Mouse (Mus musculus): ENCODE data around the gene Prkce.

Prkce gene

DNA sequence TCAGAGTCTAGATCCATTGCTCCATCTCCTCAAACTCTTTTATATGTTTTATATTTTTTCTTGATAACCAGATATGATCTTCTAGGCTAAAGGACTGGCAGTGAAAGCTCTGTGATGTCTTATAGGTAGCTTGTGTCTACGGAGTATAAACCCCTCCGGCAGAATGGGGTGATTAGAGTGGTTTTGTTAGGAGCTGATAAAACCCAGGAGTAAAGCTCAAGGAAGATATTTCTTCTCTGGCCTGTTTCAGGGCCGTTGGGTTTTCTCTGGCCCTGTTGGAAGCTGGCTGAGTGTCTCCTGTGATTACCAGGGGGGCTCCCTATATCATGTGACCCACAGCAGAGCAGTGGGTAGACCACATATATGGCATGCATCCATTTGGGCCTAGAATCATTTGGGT is 319.9 kb downstream of the Prkce start:
- no peak for DNase-seq (ENCODE audit: low spot score)

GRCm38 (mm10) chr17:86489827-86490226 is 322.2 kb downstream of the Prkce start:
- DNase-seq (ENCODE audit: low spot score), result no peak

DNA sequence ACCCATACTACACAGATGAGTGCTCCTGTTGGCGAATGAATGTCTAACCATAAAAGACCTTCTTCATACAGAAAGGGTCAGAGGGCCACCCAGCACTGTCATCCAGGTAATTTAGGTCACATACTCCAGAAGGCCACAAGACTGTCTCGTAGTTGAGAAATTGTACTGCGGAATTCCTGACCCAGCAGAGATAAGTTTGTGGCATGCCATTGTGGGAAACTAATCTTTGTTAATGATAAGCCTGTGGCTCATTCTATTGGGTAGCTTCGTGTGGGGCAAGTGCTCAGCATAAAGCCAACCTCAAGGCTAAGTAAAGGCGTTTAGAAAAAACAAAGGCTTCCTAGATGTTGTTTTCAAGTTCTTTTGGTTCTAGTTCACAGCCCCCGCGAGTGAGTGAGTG is 324.8 kb downstream of the Prkce start:
- no peak for DNase-seq (ENCODE audit: low spot score)

DNA sequence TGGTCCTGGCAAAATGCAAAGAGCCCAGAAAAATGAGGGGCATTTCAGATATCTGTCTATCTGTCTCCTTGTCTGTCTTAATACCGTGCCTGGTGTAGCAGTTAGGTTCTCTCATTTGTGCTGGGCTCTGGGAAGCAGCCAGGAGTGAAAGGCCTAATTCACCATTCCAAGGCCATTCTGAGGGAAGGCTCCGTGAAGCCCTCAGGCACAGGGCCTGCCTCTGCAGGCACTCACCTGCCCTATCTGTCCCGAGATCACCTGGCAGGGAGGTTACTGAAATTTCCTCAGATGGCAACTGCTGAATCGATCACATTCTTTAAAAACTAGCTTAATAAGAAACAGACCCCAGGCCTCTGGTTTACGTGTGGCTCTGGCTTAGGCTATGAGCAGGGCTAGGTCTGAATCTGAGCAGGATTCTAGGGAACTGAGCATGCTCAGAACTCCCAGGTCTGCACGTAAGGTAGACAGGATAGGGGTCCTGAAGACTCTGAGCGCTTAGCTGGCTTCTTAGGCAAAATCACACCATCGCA is 326.4 kb downstream of the Prkce start:
- DNase-seq (ENCODE audit: low spot score), result no peak

DNA sequence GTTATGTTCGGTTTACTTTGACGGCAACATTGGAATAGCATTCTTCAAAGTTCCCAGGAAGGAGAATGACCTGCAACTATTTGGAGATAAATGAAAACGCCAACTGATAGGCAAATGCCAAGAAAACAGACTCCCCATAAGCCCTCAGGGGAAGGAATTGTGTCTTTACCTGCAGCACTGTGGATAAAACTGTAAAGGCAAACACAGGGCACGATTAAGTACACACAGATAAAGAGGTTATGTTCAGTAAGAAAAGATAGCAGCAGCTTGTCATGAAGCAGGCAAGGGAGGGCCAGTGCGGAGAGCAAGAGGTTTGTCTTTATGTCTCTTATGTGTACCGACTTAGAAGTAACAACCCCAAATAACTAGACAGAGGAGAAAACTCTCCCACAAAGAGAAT is 326.9 kb downstream of the Prkce start:
- DNase-seq (ENCODE audit: low spot score), result no peak

DNA sequence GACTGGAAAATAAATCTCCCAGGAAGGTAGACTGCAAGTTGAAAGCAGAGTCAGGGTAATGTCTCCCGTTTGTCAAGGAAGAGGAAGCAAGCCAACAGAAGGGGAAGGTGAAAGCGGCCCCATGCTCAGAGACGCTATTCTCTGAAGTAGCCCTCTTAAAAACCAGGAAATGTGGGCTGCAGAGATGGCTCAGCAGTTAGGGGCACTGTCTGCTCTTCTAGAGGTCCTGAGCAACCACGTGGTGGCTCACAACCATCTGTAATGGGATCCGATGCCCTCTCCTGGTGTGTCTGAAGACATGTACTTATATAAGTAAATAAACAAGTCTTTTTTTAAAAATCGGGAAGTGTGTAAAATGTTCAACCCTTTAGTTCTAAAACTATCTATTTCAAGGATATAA is 327.3 kb downstream of the Prkce start:
- no peak for DNase-seq (ENCODE audit: low spot score)

DNA sequence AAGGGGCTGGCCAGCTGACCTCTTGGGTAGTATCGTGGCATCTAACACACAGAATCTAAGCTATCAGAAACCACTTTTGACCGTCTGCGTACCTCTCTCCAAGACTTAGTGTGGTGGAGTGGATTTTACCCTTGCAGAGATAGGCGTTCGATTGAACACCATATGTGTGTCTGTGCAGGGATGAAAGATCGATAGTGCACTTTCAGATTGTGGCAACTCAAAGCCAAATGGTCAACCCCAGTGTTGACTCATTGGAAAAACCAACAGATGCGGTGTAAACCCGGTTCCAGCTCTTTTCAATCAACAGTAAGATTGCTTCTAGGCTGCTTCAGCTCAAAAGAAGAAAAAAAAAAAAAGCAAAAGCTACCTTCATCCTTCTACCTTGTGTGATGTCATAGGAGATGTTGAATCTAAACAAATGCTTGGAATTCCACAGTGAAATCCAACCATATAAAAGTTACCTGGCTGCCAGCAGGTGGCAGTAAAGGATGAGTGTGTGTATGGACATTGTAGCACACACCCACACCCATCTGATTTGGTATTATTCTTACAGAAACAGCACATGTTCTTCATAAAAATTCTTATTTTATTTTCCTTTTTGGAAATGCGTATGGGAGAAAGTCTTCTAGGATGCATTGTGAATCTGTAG is 328.7 kb downstream of the Prkce start:
- no peak for DNase-seq (ENCODE audit: low spot score)

DNA sequence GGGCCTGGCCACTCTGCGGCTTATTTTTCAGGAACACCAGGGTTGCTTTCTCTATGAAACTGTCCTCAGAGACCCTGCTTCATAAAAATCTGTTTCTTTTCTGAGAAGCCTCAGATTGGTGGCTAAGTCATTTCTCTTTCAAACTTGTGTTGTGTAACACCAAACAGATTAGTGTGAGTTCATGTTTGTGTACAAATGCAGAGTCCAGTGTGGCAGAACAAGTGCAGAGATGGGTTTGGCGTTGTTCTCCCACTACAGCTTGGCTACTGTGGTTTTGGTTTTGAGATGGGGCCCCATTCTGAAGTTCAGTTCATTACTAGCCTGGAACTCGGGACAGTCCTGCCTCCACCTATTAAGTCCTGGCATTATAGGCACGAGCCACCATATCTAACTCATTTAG is 329.7 kb downstream of the Prkce start:
- no peak for DNase-seq (ENCODE audit: low spot score)

GRCm38 (mm10) chr17:86499359-86500045 is 331.9 kb downstream of the Prkce start:
- DNase-seq (ENCODE audit: low spot score), result no peak

- DNase-seq (ENCODE audit: low spot score), result no peak
Measured at GRCm38 (mm10) chr17:86501393-86501792, 333.8 kb downstream of the Prkce start.

- DNase-seq (ENCODE audit: low spot score), result no peak
Measured at GRCm38 (mm10) chr17:86503208-86503897, 335.8 kb downstream of the Prkce start.

- peak; percentile 52 for DNase-seq (ENCODE audit: low spot score)
Measured at GRCm38 (mm10) chr17:86505183-86505631, 337.6 kb downstream of the Prkce start, which contains the start of gene Gm10309. Gene Gm10309, minus strand, starts transcription at chr17:86505232.

DNA sequence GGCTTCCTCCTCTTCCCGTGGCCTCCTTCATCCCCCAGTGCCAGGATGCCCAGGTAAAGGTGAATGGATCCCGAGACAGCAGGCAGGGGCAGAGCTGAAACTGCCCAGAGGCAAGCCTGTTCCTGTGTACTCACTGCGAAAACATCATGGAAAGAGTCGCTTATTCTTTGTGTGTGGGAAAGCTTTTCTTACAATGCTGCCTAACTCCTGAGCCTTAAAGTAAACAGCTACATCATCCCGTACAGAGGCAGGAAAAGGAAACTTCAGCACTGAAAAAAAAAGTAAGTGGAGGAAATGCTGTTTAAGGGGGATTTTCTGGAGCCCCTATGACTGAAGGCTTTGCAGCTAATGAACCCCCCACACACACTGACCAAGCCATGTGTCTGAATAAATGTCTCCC is 339.3 kb downstream of the Prkce start:
- DNase-seq (ENCODE audit: low spot score), result no peak

- no peak for DNase-seq (ENCODE audit: low spot score)
Measured at GRCm38 (mm10) chr17:86507342-86508211, 340.0 kb downstream of the Prkce start.

DNA sequence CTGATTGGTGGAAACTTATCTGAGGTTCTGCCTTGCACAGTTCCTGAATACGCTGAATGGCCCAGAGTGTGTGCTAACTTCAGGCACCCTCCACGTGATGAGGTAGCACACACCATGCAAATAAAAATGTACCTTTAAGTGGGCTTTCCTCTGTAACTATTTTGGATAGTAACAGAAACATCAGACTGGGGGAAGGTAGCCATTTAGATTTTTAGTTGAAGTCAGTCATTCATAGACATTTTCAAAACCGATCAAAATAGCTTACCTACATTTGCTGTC is 340.6 kb downstream of the Prkce start:
- no peak for DNase-seq (ENCODE audit: low spot score)

- no peak for DNase-seq (ENCODE audit: low spot score)
Measured at GRCm38 (mm10) chr17:86509871-86510270, 342.3 kb downstream of the Prkce start.

- DNase-seq (ENCODE audit: low spot score), result no peak
Measured at GRCm38 (mm10) chr17:86514974-86515620, 347.5 kb downstream of the Prkce start.

- no peak for DNase-seq (ENCODE audit: low spot score)
Measured at GRCm38 (mm10) chr17:86516630-86517029, 349.0 kb downstream of the Prkce start.

DNA sequence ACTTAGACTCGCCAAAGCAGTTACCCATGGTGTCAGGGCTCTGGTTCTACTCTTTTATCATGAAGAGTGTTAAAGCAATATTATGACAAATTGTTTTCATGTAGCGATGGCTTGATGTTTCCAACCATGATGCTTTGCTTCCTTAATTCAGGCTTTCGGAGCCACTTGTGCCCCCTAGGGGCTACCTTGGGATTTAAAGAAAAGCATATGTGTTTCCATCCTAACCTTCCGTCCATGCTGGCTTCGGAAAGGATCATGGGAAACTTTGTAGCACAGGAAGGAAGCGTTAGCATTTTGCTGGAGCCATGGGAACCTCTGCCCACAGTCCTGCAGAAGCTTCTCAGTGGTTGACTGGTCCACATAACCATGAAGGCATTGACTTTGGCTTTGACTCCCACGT is 351.0 kb downstream of the Prkce start:
- no peak for DNase-seq (ENCODE audit: low spot score)

DNA sequence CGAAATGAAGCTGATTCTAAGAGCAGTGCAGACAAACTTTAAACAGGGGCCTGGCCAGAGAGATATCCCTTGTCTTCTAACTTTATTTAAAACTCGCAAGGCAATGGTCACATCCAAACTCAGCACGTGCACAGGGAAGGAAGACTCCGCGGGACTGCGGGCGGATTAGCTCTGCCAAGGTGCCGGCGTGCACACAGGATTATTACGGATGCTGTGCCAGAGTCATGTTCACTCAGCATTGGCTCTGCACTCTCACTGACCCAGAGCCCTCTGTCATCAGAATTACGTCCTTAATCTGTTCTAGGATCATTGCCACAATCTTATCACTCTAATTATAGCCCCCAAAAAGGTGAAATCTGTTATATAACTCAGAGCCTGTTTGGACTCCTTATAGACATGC is 353.7 kb downstream of the Prkce start:
- DNase-seq (ENCODE audit: low spot score), result no peak

- no peak for DNase-seq (ENCODE audit: low spot score)
Measured at GRCm38 (mm10) chr17:86522649-86523048, 355.1 kb downstream of the Prkce start.

- no peak for DNase-seq (ENCODE audit: low spot score)
Measured at GRCm38 (mm10) chr17:86523374-86523773, 355.8 kb downstream of the Prkce start.
